Mouse (Mus musculus): ENCODE data around the gene Shisa7.
"Not testable (repeated sequence)": the region's sequence is repeated elsewhere in the genome, so short reads cannot be mapped to it uniquely, and the experiment has no call there.

The Shisa7 gene

GRCm38 (mm10) chr7:4844917-4845309 lies 417 bp upstream of the Shisa7 start:
- in situ Hi-C loops (cut with MboI, MseI) = no loop called here

- in situ Hi-C loops (cut with MboI, MseI) = no loop called here
Measured at GRCm38 (mm10) chr7:4843604-4844244, 772 bp downstream of the Shisa7 start.

- in situ Hi-C loops (cut with MboI, MseI) = no loop called here
Measured at GRCm38 (mm10) chr7:4842634-4843131, 1.8 kb downstream of the Shisa7 start.

GRCm38 (mm10) chr7:4842077-4842476 lies 2.4 kb downstream of the Shisa7 start:
- in situ Hi-C loops (cut with MboI, MseI) = no loop called here

- in situ Hi-C loops (cut with MboI, MseI) = no loop called here
Measured at GRCm38 (mm10) chr7:4837639-4838038, 6.9 kb downstream of the Shisa7 start.

- in situ Hi-C loops (cut with MboI, MseI) = no loop called here
Measured at GRCm38 (mm10) chr7:4836351-4836792, 8.1 kb downstream of the Shisa7 start.

- in situ Hi-C loops (cut with MboI, MseI) = no loop called here
Measured at GRCm38 (mm10) chr7:4835631-4836327, 8.7 kb downstream of the Shisa7 start.

GRCm38 (mm10) chr7:4830476-4830875 lies 14.0 kb downstream of the Shisa7 start:
- in situ Hi-C loops (cut with MboI, MseI) = no loop called here

GRCm38 (mm10) chr7:4825365-4825764 lies 19.1 kb downstream of the Shisa7 start:
- in situ Hi-C loops (cut with MboI, MseI) = loop anchor here (5.0 kb wide), 1 partner anchor 87 kb away; no protein-coding TSS in a partner anchor

- in situ Hi-C loops (cut with MboI, MseI) = no loop called here
Measured at GRCm38 (mm10) chr7:4822162-4822907, 22.2 kb downstream of the Shisa7 start.

GRCm38 (mm10) chr7:4821690-4822089 lies 22.8 kb downstream of the Shisa7 start:
- in situ Hi-C loops (cut with MboI, MseI) = no loop called here

GRCm38 (mm10) chr7:4820925-4821324 lies 23.6 kb downstream of the Shisa7 start:
- in situ Hi-C loops (cut with MboI, MseI) = not testable (repeated sequence)

GRCm38 (mm10) chr7:4816559-4816958 lies 27.9 kb downstream of the Shisa7 start:
- in situ Hi-C loops (cut with MboI, MseI) = loop anchor here (10.0 kb wide), 1 partner anchor 238 kb away; the partner anchor contains the start of gene Zfp580

- in situ Hi-C loops (cut with MboI, MseI) = loop anchor here (10.0 kb wide), 1 partner anchor 242 kb away; the partner anchor contains the start of gene Zfp580
Measured at GRCm38 (mm10) chr7:4813105-4813791, 31.2 kb downstream of the Shisa7 start.

GRCm38 (mm10) chr7:4812303-4813104 lies 32.0 kb downstream of the Shisa7 start, which contains the start of gene Ube2s:
Gene Ube2s (minus strand): TSS chr7:4812590.
- in situ Hi-C loops (cut with MboI, MseI) = loop anchor here (10.0 kb wide), 1 partner anchor 242 kb away; the partner anchor contains the start of gene Zfp580

- in situ Hi-C loops (cut with MboI, MseI) = loop anchor here (10.0 kb wide), 1 partner anchor 243 kb away; the partner anchor contains the start of gene Zfp580
Measured at GRCm38 (mm10) chr7:4811842-4812302, 32.6 kb downstream of the Shisa7 start.

- in situ Hi-C loops (cut with MboI, MseI) = loop anchor here (10.0 kb wide), 1 partner anchor 244 kb away; the partner anchor contains the start of gene Zfp580
Measured at GRCm38 (mm10) chr7:4811131-4811530, 33.4 kb downstream of the Shisa7 start.

- in situ Hi-C loops (cut with MboI, MseI) = no loop called here
Measured at GRCm38 (mm10) chr7:4806716-4807115, 37.8 kb downstream of the Shisa7 start.

- in situ Hi-C loops (cut with MboI, MseI) = no loop called here
Measured at GRCm38 (mm10) chr7:4802247-4802646, 42.2 kb downstream of the Shisa7 start.

GRCm38 (mm10) chr7:4795767-4796433 lies 48.6 kb downstream of the Shisa7 start:
- in situ Hi-C loops (cut with MboI, MseI) = no loop called here

All from T-helper 2 cell (primary cell).